ENCODE assay signal across 8 mouse cellular contexts in genomic region chr5:114126499-114127244, GRCm38 (mm10). TPM values are rescaled to one million over a fixed set of nuclear protein-coding genes. Genes with fewer than 3 reads are reported as not detected.
DNase-seq lines count a peak whose midpoint lies in the region; ATAC-seq lines count a peak whose summit lies in the region.

No protein-coding gene starts in this region.

- no peak overlapping the region for H3K9ac ChIP-seq in liver, embryonic 11.5 days (ENCODE audit: low read depth, low read length)
- no peak overlapping the region for H3K9ac ChIP-seq in embryonic facial prominence, embryonic 15.5 days
- H3K9ac ChIP-seq in neural tube, embryonic 14.5 days (replicated peaks; ENCODE audit: low read depth, low read length), result no peak overlapping the region

- no peaks in the 10 kb centered on the region for H3K27me3 ChIP-seq in liver, embryonic 11.5 days (replicated peaks; ENCODE audit: control insufficient read depth, insufficient read depth, low read length)
- H3K27me3 ChIP-seq in embryonic facial prominence, embryonic 15.5 days, result no peaks in the 10 kb centered on the region
- H3K27me3 ChIP-seq in limb, embryonic 10.5 days (ENCODE audit: low read depth, poor library complexity, severe bottlenecking), result no peaks in the 10 kb centered on the region
- no peaks in the 10 kb centered on the region for H3K27me3 ChIP-seq in neural tube, embryonic 14.5 days (ENCODE audit: control insufficient read depth, insufficient read depth, low read length)

- H3K4me3 ChIP-seq in liver, embryonic 11.5 days (ENCODE audit: low read depth, low read length), result peak overlapping the region; percentile 60
- H3K4me3 ChIP-seq in embryonic facial prominence, embryonic 15.5 days (replicated peaks), result peak overlapping the region; percentile 71
- peak overlapping the region; percentile 73 for H3K4me3 ChIP-seq in limb, embryonic 10.5 days
- peak overlapping the region; percentile 63 for H3K4me3 ChIP-seq in neural tube, embryonic 14.5 days (ENCODE audit: low read depth, low read length)

- H3K36me3 ChIP-seq in liver, embryonic 11.5 days (ENCODE audit: control insufficient read depth, insufficient read depth, low read length), result peaks cover 12% of the 10 kb centered on the region
- H3K36me3 ChIP-seq in embryonic facial prominence, embryonic 15.5 days, result peaks cover 29% of the 10 kb centered on the region
- H3K36me3 ChIP-seq in limb, embryonic 10.5 days, result peaks cover 43% of the 10 kb centered on the region
- H3K36me3 ChIP-seq in neural tube, embryonic 14.5 days (ENCODE audit: control insufficient read depth, insufficient read depth, low read length), result peaks cover 20% of the 10 kb centered on the region

- H3K4me1 ChIP-seq in liver, embryonic 11.5 days (replicated peaks; ENCODE audit: control insufficient read depth, insufficient read depth, low read length), result peaks cover 10% of the 10 kb centered on the region; the same call in 1 of the 2 replicates
- H3K4me1 ChIP-seq in embryonic facial prominence, embryonic 15.5 days, result peaks cover 18% of the 10 kb centered on the region
- peaks cover 23% of the 10 kb centered on the region for H3K4me1 ChIP-seq in limb, embryonic 10.5 days
- peaks cover 4% of the 10 kb centered on the region; the same call in 1 of the 2 replicates for H3K4me1 ChIP-seq in neural tube, embryonic 14.5 days (ENCODE audit: control insufficient read depth, insufficient read depth, low read length)

- DNase-seq in liver, embryonic 11.5 days (ENCODE audit: low spot score), result no peak
- no peak for DNase-seq in liver
- no peak for DNase-seq in limb, embryonic 10.5 days (ENCODE audit: low spot score)
- DNase-seq in ovary, postnatal 36 days (ENCODE audit: low spot score), result no peak
- no peak for DNase-seq in layer of hippocampus, adult 18-20 months (ENCODE audit: low spot score in 2 of 2)

- H3K9me3 ChIP-seq in liver, embryonic 11.5 days (ENCODE audit: control insufficient read depth, low read length), result no peaks in the 10 kb centered on the region
- H3K9me3 ChIP-seq in embryonic facial prominence, embryonic 15.5 days (replicated peaks), result no peaks in the 10 kb centered on the region
- H3K9me3 ChIP-seq in limb, embryonic 10.5 days (replicated peaks), result no peaks in the 10 kb centered on the region
- H3K9me3 ChIP-seq in neural tube, embryonic 14.5 days (ENCODE audit: control insufficient read depth, low read length), result no peaks in the 10 kb centered on the region

- peak overlapping the region; percentile 81 for H3K4me2 ChIP-seq in liver, embryonic 11.5 days
- peak overlapping the region; percentile 93 for H3K4me2 ChIP-seq in embryonic facial prominence, embryonic 15.5 days (replicated peaks)
- peak overlapping the region; percentile 95 for H3K4me2 ChIP-seq in neural tube, embryonic 14.5 days (ENCODE audit: low read depth, low read length)

- no peak overlapping the region for H3K27ac ChIP-seq in liver, embryonic 11.5 days (ENCODE audit: low read depth, low read length)
- H3K27ac ChIP-seq in embryonic facial prominence, embryonic 15.5 days (replicated peaks), result no peak overlapping the region; the same call in 1 of the 2 replicates
- no peak overlapping the region for H3K27ac ChIP-seq in limb, embryonic 10.5 days
- no peak overlapping the region for H3K27ac ChIP-seq in neural tube, embryonic 14.5 days (ENCODE audit: low read depth, low read length)

- ATAC-seq in liver, embryonic 11.5 days (replicated peaks; ENCODE audit: low FRiP score), result no peak
- ATAC-seq in embryonic facial prominence, embryonic 15.5 days (ENCODE audit: insufficient number of reproducible peaks, low FRiP score, low TSS enrichment, low read depth), result no peak
- no peak for ATAC-seq in neural tube, embryonic 14.5 days (ENCODE audit: low read depth)
- ATAC-seq in megakaryocyte-erythroid progenitor cell, adult 5-6 weeks (replicated peaks; ENCODE audit: low FRiP score, low TSS enrichment, poor library complexity, severe bottlenecking), result no peak

- WGBS in liver, embryonic 11.5 days, result 81% methylated on average over 7 of the region's 7 CpGs
- WGBS in embryonic facial prominence, embryonic 15.5 days, result 83% methylated on average over 7 of the region's 7 CpGs
- 89% methylated on average over 7 of the region's 7 CpGs for WGBS in limb, embryonic 10.5 days
- whole genome bisulfite sequencing in neural tube, embryonic 14.5 days, result 89% methylated on average over 7 of the region's 7 CpGs

RNA-seq across cellular contexts. Expression of gene Alkbh2, which starts 1.3 kb away (rescaled TPM):
- polyA plus RNA-seq in liver, embryonic 11.5 days (2014; fragmentation: Nextera tagmentation; extraction: Ambion mirVana), result 13.1 and 13.4 TPM in 2 replicates
- 10.7 and 11.1 TPM in 2 replicates for polyA plus RNA-seq in embryonic facial prominence, embryonic 15.5 days (2015; fragmentation: Nextera tagmentation; extraction: Ambion mirVana)
- 12.9 and 16.1 TPM in 2 replicates for polyA plus RNA-seq in limb, embryonic 10.5 days (2016; fragmentation: Nextera tagmentation; extraction: Ambion mirVana)
- 8.2 TPM in 2 replicates for polyA plus RNA-seq in neural tube, embryonic 14.5 days (2014; fragmentation: Nextera tagmentation; extraction: Ambion mirVana)
- total RNA-seq in layer of hippocampus, adult 18-20 months (2021), result 1 to 10 TPM; 4.6 TPM
- 11.5 and 13.4 TPM in 2 replicates for total RNA-seq in megakaryocyte-erythroid progenitor cell, adult 5-6 weeks (2014; fragmentation: Nextera tagmentation)
- total RNA-seq in megakaryocyte-erythroid progenitor cell, adult 5-6 weeks (2017), result 2.1 and 9.6 TPM in 2 replicates

RNA-seq across cellular contexts. Expression of gene Ung, which starts 3.5 kb away (rescaled TPM):
- polyA plus RNA-seq in liver, embryonic 11.5 days (2014; fragmentation: Nextera tagmentation; extraction: Ambion mirVana), result 41.8 and 47.1 TPM in 2 replicates
- 37.1 and 38.2 TPM in 2 replicates for polyA plus RNA-seq in embryonic facial prominence, embryonic 15.5 days (2015; fragmentation: Nextera tagmentation; extraction: Ambion mirVana)
- polyA plus RNA-seq in limb, embryonic 10.5 days (2016; fragmentation: Nextera tagmentation; extraction: Ambion mirVana), result 81.3 and 91.8 TPM in 2 replicates
- polyA plus RNA-seq in neural tube, embryonic 14.5 days (2014; fragmentation: Nextera tagmentation; extraction: Ambion mirVana), result 4.1 and 4.8 TPM in 2 replicates
- total RNA-seq in layer of hippocampus, adult 18-20 months (2021), result 1 to 10 TPM; 2.0 to 2.6 TPM
- 31.8 and 32.9 TPM in 2 replicates for total RNA-seq in megakaryocyte-erythroid progenitor cell, adult 5-6 weeks (2014; fragmentation: Nextera tagmentation)
- total RNA-seq in megakaryocyte-erythroid progenitor cell, adult 5-6 weeks (2017), result 26.4 and 28.8 TPM in 2 replicates

RNA-seq across cellular contexts. Expression of gene Acacb, which starts 19.7 kb away (rescaled TPM):
- 0.86 and 1.2 TPM in 2 replicates for polyA plus RNA-seq in liver, embryonic 11.5 days (2014; fragmentation: Nextera tagmentation; extraction: Ambion mirVana)
- 2.0 and 2.6 TPM in 2 replicates for polyA plus RNA-seq in embryonic facial prominence, embryonic 15.5 days (2015; fragmentation: Nextera tagmentation; extraction: Ambion mirVana)
- 4.8 and 5.8 TPM in 2 replicates for polyA plus RNA-seq in limb, embryonic 10.5 days (2016; fragmentation: Nextera tagmentation; extraction: Ambion mirVana)
- 3.2 and 4.8 TPM in 2 replicates for polyA plus RNA-seq in neural tube, embryonic 14.5 days (2014; fragmentation: Nextera tagmentation; extraction: Ambion mirVana)
- 1 to 10 TPM; 6.4 to 6.5 TPM for total RNA-seq in layer of hippocampus, adult 18-20 months (2021)
- total RNA-seq in megakaryocyte-erythroid progenitor cell, adult 5-6 weeks (2014; fragmentation: Nextera tagmentation), result 2.2 and 3.8 TPM in 2 replicates
- total RNA-seq in megakaryocyte-erythroid progenitor cell, adult 5-6 weeks (2017), result 0.27 and 0.28 TPM in 2 replicates

RNA-seq across cellular contexts. Expression of gene Svop, which starts 35.3 kb away (rescaled TPM):
- polyA plus RNA-seq in liver, embryonic 11.5 days (2014; fragmentation: Nextera tagmentation; extraction: Ambion mirVana), result not detected in 2 replicates
- 0.38 and 0.48 TPM in 2 replicates for polyA plus RNA-seq in embryonic facial prominence, embryonic 15.5 days (2015; fragmentation: Nextera tagmentation; extraction: Ambion mirVana)
- 0.08 TPM in 1 of 2 replicates, not detected in the other for polyA plus RNA-seq in limb, embryonic 10.5 days (2016; fragmentation: Nextera tagmentation; extraction: Ambion mirVana)
- polyA plus RNA-seq in neural tube, embryonic 14.5 days (2014; fragmentation: Nextera tagmentation; extraction: Ambion mirVana), result 80.0 and 80.3 TPM in 2 replicates
- 100 to 1,000 TPM; 171 to 176 TPM for total RNA-seq in layer of hippocampus, adult 18-20 months (2021)
- total RNA-seq in megakaryocyte-erythroid progenitor cell, adult 5-6 weeks (2014; fragmentation: Nextera tagmentation), result not detected in 2 replicates
- not detected in 2 replicates for total RNA-seq in megakaryocyte-erythroid progenitor cell, adult 5-6 weeks (2017)
